Mouse (Mus musculus): Measurements from ENCODE around the gene Nacc1. TPM values are rescaled to one million over a fixed set of nuclear protein-coding genes. Genes with fewer than 3 reads are reported as not detected.
A peak's percentile ranks its signal among the peaks of the same experiment; 100 is the strongest.

The Nacc1 gene
- total RNA-seq, 1 experiment, result 85.5 TPM

- H3K9me3 ChIP-seq (ENCODE audit: control insufficient read depth, insufficient read depth, low read depth, low read length), result no peaks in the 10 kb centered on the region
- peak overlapping the region in 1 of 2 experiments; percentile 5; a peak in 1 of 4 replicates for H3K4me3 ChIP-seq (ENCODE audit: insufficient read depth in 1 of 2, low read depth in 1 of 2, low read length in 2 of 2, poor library complexity in 1 of 2, severe bottlenecking in 1 of 2)
- H3K36me3 ChIP-seq (ENCODE audit: control insufficient read depth, insufficient read depth, low read length, poor library complexity, severe bottlenecking), result no peaks in the 10 kb centered on the region
- peak overlapping the region; percentile 12; the same call in 1 of the 2 replicates for H3K9ac ChIP-seq (ENCODE audit: insufficient read depth, low read depth, low read length, poor library complexity, severe bottlenecking)
- no peak for DNase-seq (ENCODE audit: low read depth, low spot score)
- no peak overlapping the region for H3K27ac ChIP-seq (ENCODE audit: insufficient read depth, low read depth, low read length, poor library complexity, severe bottlenecking)
- in situ Hi-C loops (cut with MboI; ENCODE audit: low sequenced_read_pairs in 2 of 2, unreplicated experiment in 2 of 2), result no loop called here
- H3K4me1 ChIP-seq (ENCODE audit: control insufficient read depth in 2 of 2, insufficient read depth in 2 of 2, low read length in 2 of 2, poor library complexity in 1 of 2), result peaks cover 5 to 23% of the 10 kb centered on the region in 2 experiments; a peak in 3 of 4 replicates
- TF ChIP-seq HCFC1 (IDR thresholded peaks at IDR 0.05; ENCODE audit: borderline replicate concordance, insufficient read depth, low read length), result no peak
- peak; percentile 100 for TF ChIP-seq ZC3H11A (IDR thresholded peaks at IDR 0.05; ENCODE audit: borderline replicate concordance, low read depth, low read length)
Observed at GRCm38 (mm10) chr8:84729921-84730362, 42.3 kb upstream of the Nacc1 start.

GRCm38 (mm10) chr8:84728474-84728873, 40.8 kb upstream of the Nacc1 start:
- in situ Hi-C loops (cut with MboI; ENCODE audit: low sequenced_read_pairs in 2 of 2, unreplicated experiment in 2 of 2), result no loop called here
- H3K27ac ChIP-seq (ENCODE audit: insufficient read depth, low read depth, low read length, poor library complexity, severe bottlenecking), result no peak overlapping the region
- H3K9me3 ChIP-seq (ENCODE audit: control insufficient read depth, insufficient read depth, low read depth, low read length), result no peaks in the 10 kb centered on the region
- DNase-seq (ENCODE audit: low read depth, low spot score), result no peak
- H3K4me3 ChIP-seq (ENCODE audit: insufficient read depth in 1 of 2, low read depth in 1 of 2, low read length in 2 of 2, poor library complexity in 1 of 2, severe bottlenecking in 1 of 2), result no peak overlapping the region
- H3K36me3 ChIP-seq (ENCODE audit: control insufficient read depth, insufficient read depth, low read length, poor library complexity, severe bottlenecking), result no peaks in the 10 kb centered on the region
- H3K9ac ChIP-seq (ENCODE audit: insufficient read depth, low read depth, low read length, poor library complexity, severe bottlenecking), result no peak overlapping the region
- TF ChIP-seq HCFC1 (IDR thresholded peaks at IDR 0.05; ENCODE audit: borderline replicate concordance, insufficient read depth, low read length) (no peak), MAFK (IDR thresholded peaks at IDR 0.05; ENCODE audit: insufficient read depth, low read depth, low read length) (no peak), ZC3H11A (IDR thresholded peaks at IDR 0.05; ENCODE audit: borderline replicate concordance, low read depth, low read length) (no peak)
- peaks cover 7 to 31% of the 10 kb centered on the region in 2 experiments for H3K4me1 ChIP-seq (ENCODE audit: control insufficient read depth in 2 of 2, insufficient read depth in 2 of 2, low read length in 2 of 2, poor library complexity in 1 of 2)

- in situ Hi-C loops (cut with MboI; ENCODE audit: low sequenced_read_pairs in 2 of 2, unreplicated experiment in 2 of 2), result no loop called here
- Histone ChIP-seq H3K4me1 (ENCODE audit: control insufficient read depth in 2 of 2, insufficient read depth in 2 of 2, low read length in 2 of 2, poor library complexity in 1 of 2) (peaks cover 13 to 43% of the 10 kb centered on the region in 2 experiments), H3K36me3 (ENCODE audit: control insufficient read depth, insufficient read depth, low read length, poor library complexity, severe bottlenecking) (no peaks in the 10 kb centered on the region), H3K4me3 (ENCODE audit: insufficient read depth in 1 of 2, low read depth in 1 of 2, low read length in 2 of 2, poor library complexity in 1 of 2, severe bottlenecking in 1 of 2) (no peak overlapping the region), H3K27ac (ENCODE audit: insufficient read depth, low read depth, low read length, poor library complexity, severe bottlenecking) (no peak overlapping the region), H3K9ac (ENCODE audit: insufficient read depth, low read depth, low read length, poor library complexity, severe bottlenecking) (no peak overlapping the region), H3K9me3 (ENCODE audit: control insufficient read depth, insufficient read depth, low read depth, low read length) (no peaks in the 10 kb centered on the region)
- DNase-seq (ENCODE audit: low read depth, low spot score), result no peak
- TF ChIP-seq MAFK (IDR thresholded peaks at IDR 0.05; ENCODE audit: insufficient read depth, low read depth, low read length), result no peak
- no peak for TF ChIP-seq ZNF384 (IDR thresholded peaks at IDR 0.05; ENCODE audit: low read depth, low read length)
- TF ChIP-seq ZC3H11A (IDR thresholded peaks at IDR 0.05; ENCODE audit: borderline replicate concordance, low read depth, low read length), result no peak
- no peak for TF ChIP-seq HCFC1 (IDR thresholded peaks at IDR 0.05; ENCODE audit: borderline replicate concordance, insufficient read depth, low read length)
Observed at GRCm38 (mm10) chr8:84725941-84726259, 38.2 kb upstream of the Nacc1 start.

DNA sequence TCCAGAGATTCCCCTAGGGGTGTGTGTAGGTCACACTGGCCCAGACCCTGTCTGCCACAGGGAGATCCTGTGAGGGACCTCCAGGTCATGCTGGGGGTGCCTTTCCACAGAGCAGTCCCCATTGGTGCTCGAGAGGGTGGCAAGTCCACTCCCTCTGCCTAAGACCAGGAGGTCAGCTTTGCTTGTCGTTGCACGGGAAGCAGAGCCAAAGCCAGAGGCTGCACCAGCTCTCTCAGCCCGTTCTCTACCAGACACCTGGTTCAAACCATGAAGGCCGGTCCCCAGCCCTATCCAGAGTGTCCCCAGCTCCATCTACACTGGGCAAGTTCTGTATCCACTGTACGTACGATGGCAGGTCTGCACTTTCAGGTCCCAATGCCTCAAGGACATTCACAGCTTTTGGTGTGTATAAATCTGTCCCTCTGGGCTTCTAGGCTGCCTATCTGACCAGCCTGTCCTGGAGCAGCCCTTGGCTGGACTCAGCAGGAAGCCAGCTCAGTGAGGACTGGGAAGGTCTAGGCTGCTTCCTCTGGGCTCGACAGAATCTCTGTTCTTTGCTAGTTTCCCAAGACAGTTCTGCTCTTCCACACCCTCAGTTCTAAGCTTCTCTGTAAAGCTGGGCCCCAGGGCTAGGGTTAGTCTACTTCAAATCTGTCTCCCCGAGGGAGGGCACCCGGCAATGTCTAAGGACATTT, 37.7 kb upstream of the Nacc1 start:
- DNase-seq (ENCODE audit: low read depth, low spot score), result no peak
- Histone ChIP-seq H3K9me3 (ENCODE audit: control insufficient read depth, insufficient read depth, low read depth, low read length) (no peaks in the 10 kb centered on the region), H3K4me3 (ENCODE audit: insufficient read depth in 1 of 2, low read depth in 1 of 2, low read length in 2 of 2, poor library complexity in 1 of 2, severe bottlenecking in 1 of 2) (no peak overlapping the region), H3K9ac (ENCODE audit: insufficient read depth, low read depth, low read length, poor library complexity, severe bottlenecking) (no peak overlapping the region), H3K36me3 (ENCODE audit: control insufficient read depth, insufficient read depth, low read length, poor library complexity, severe bottlenecking) (no peaks in the 10 kb centered on the region), H3K4me1 (ENCODE audit: control insufficient read depth in 2 of 2, insufficient read depth in 2 of 2, low read length in 2 of 2, poor library complexity in 1 of 2) (peaks cover 11 to 38% of the 10 kb centered on the region in 2 experiments), H3K27ac (ENCODE audit: insufficient read depth, low read depth, low read length, poor library complexity, severe bottlenecking) (no peak overlapping the region)
- no peak for TF ChIP-seq ZC3H11A (IDR thresholded peaks at IDR 0.05; ENCODE audit: borderline replicate concordance, low read depth, low read length)
- no peak for TF ChIP-seq CHD2 (IDR thresholded peaks at IDR 0.05; ENCODE audit: low read depth, low read length)
- TF ChIP-seq MAFK (IDR thresholded peaks at IDR 0.05; ENCODE audit: insufficient read depth, low read depth, low read length), result no peak
- no peak for TF ChIP-seq HCFC1 (IDR thresholded peaks at IDR 0.05; ENCODE audit: borderline replicate concordance, insufficient read depth, low read length)
- TF ChIP-seq ZNF384 (IDR thresholded peaks at IDR 0.05; ENCODE audit: low read depth, low read length), result no peak
- in situ Hi-C loops (cut with MboI; ENCODE audit: low sequenced_read_pairs in 2 of 2, unreplicated experiment in 2 of 2), result no loop called here

DNA sequence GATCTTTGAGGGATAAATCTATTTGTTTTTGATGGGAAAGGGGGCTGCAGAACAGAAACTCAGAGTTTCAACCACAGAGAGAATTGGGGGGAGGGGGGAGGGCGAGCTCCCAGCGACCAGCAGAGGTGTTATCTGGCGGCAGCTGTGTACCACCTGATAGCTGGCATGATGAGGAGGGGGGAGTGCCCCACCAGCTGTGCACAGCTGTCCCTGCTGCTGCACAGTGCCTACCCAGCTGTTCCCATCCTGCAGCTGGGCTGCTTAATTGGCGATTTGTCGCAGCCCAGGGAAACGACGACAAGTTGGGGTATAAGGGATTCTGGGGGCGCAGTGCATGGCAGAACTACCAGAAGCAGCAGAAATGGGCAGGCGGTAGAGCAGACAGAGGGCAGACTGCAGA, 37.0 kb upstream of the Nacc1 start:
- DNase-seq (ENCODE audit: low read depth, low spot score), result no peak
- no peak overlapping the region for H3K9ac ChIP-seq (ENCODE audit: insufficient read depth, low read depth, low read length, poor library complexity, severe bottlenecking)
- in situ Hi-C loops (cut with MboI; ENCODE audit: low sequenced_read_pairs in 2 of 2, unreplicated experiment in 2 of 2), result no loop called here
- no peak overlapping the region for H3K4me3 ChIP-seq (ENCODE audit: insufficient read depth in 1 of 2, low read depth in 1 of 2, low read length in 2 of 2, poor library complexity in 1 of 2, severe bottlenecking in 1 of 2)
- H3K4me1 ChIP-seq (ENCODE audit: control insufficient read depth in 2 of 2, insufficient read depth in 2 of 2, low read length in 2 of 2, poor library complexity in 1 of 2), result peaks cover 8 to 35% of the 10 kb centered on the region in 2 experiments; a peak in 3 of 4 replicates
- H3K36me3 ChIP-seq (ENCODE audit: control insufficient read depth, insufficient read depth, low read length, poor library complexity, severe bottlenecking), result no peaks in the 10 kb centered on the region
- no peaks in the 10 kb centered on the region for H3K9me3 ChIP-seq (ENCODE audit: control insufficient read depth, insufficient read depth, low read depth, low read length)
- TF ChIP-seq HCFC1 (IDR thresholded peaks at IDR 0.05; ENCODE audit: borderline replicate concordance, insufficient read depth, low read length), result no peak
- TF ChIP-seq ZNF384 (IDR thresholded peaks at IDR 0.05; ENCODE audit: low read depth, low read length), result no peak
- no peak for TF ChIP-seq CHD2 (IDR thresholded peaks at IDR 0.05; ENCODE audit: low read depth, low read length)
- no peak for TF ChIP-seq MAFK (IDR thresholded peaks at IDR 0.05; ENCODE audit: insufficient read depth, low read depth, low read length)
- no peak for TF ChIP-seq ZC3H11A (IDR thresholded peaks at IDR 0.05; ENCODE audit: borderline replicate concordance, low read depth, low read length)
- H3K27ac ChIP-seq (ENCODE audit: insufficient read depth, low read depth, low read length, poor library complexity, severe bottlenecking), result no peak overlapping the region

Measured in ES-E14 (cell line).